Mouse (Mus musculus) CD4-positive, CD25-positive, alpha-beta regulatory T cell (primary cell): ENCODE data around the gene Vmn2r17. TPM values are rescaled to one million over a fixed set of nuclear protein-coding genes. Genes with fewer than 3 reads are reported as not detected.

Experiments used
- polyA plus RNA-seq: library from polyadenylated mRNA; unstranded; fragments of 100-300 nt; shearing (Covaris generic); gene quantifications from one replicate; pipeline ENCODE4 v1.2.1, GENCODE M21; 2017

Vmn2r17 gene
- polyA plus RNA-seq, result 0.04 TPM

GRCm38 (mm10) chr5:109419388-109419787 lies at the start of gene Vmn2r17:
Vmn2r17 (plus strand) TSS chr5:109419688.

Other genes starting within 250 kb of the Vmn2r17 start
- gene Vmn2r13, start 227.5 kb upstream of the Vmn2r17 start, polyA plus RNA-seq, result not detected
- not detected for gene Vmn2r14, start 195.0 kb upstream of the Vmn2r17 start, polyA plus RNA-seq
- not detected for gene Vmn2r15, start 122.0 kb upstream of the Vmn2r17 start, polyA plus RNA-seq
- gene Vmn2r16, start 89.5 kb upstream of the Vmn2r17 start, polyA plus RNA-seq, result not detected
- gene Crlf2, start 139.3 kb downstream of the Vmn2r17 start, polyA plus RNA-seq, result 68.3 TPM